Mouse (Mus musculus) neural tube, embryonic 14.5 days (tissue): Measurements from ENCODE around the gene Olfr749. TPM values are rescaled to one million over a fixed set of nuclear protein-coding genes. Genes with fewer than 3 reads are reported as not detected.

Experiments used
- ATAC-seq: fragments of 200-750 bp; cut with Nextera tagmentation; 2 replicates; pipeline ENCODE4 v1.8.0; 2017; ENCODE audit warnings: low read depth, mild to moderate bottlenecking, moderate TSS enrichment, moderate library complexity
- H3K27ac ChIP-seq: fragments of 300-500 bp; sonication (generic); 2 replicates; pipeline ENCODE4 v1.5.1; 2014; ENCODE audit warnings: low read depth, mild to moderate bottlenecking, control low read depth, low read length, moderate library complexity, mixed read lengths
- H3K27me3 ChIP-seq: fragments of 300-500 bp; sonication (generic); 2 replicates; pipeline ENCODE4 v1.6.1; 2014; ENCODE audit warnings: low read length; ENCODE audit not compliant: control insufficient read depth, insufficient read depth
- H3K36me3 ChIP-seq: fragments of 300-500 bp; sonication (generic); 2 replicates; pipeline ENCODE4 v1.6.1; 2014; ENCODE audit warnings: low read length, mixed read lengths; ENCODE audit not compliant: control insufficient read depth, insufficient read depth
- H3K4me1 ChIP-seq: fragments of 300-500 bp; sonication (generic); 2 replicates; pipeline ENCODE4 v1.6.1; 2014; ENCODE audit warnings: low read length; ENCODE audit not compliant: control insufficient read depth, insufficient read depth
- H3K4me2 ChIP-seq: fragments of 300-500 bp; sonication (generic); 2 replicates; pipeline ENCODE4 v1.6.1; 2014; ENCODE audit warnings: mild to moderate bottlenecking, low read depth, low read length, control low read depth
- H3K4me3 ChIP-seq: fragments of 300-500 bp; sonication (generic); 2 replicates; pipeline ENCODE4 v1.5.1; 2014; ENCODE audit warnings: low read depth, low read length, control low read depth, mixed read lengths
- H3K9ac ChIP-seq: fragments of 300-500 bp; sonication (generic); replicated peaks from 2 replicates; pipeline ENCODE4 v1.6.1; 2014; ENCODE audit warnings: low read depth, mild to moderate bottlenecking, control low read depth, low read length, mixed read lengths
- H3K9me3 ChIP-seq: fragments of 300-500 bp; sonication (generic); 2 replicates; pipeline ENCODE4 v1.6.1; 2016; ENCODE audit warnings: low read length; ENCODE audit not compliant: control insufficient read depth
- WGBS: fragments of 180-500 bp; shearing (Covaris S2); extraction: QIAGEN DNeasy Blood & Tissue Kit; methylation state at CpG from one replicate; pipeline ENCODE4 v1.1.7; 2014; 5-methylcytosine and 5-hydroxymethylcytosine counted together
- polyA plus RNA-seq: library from polyadenylated mRNA; unstranded; fragments of >200 nt; fragmentation: Nextera tagmentation; extraction: Ambion mirVana; gene quantifications from 2 replicates; pipeline ENCODE4 v1.2.1, GENCODE M21; 2014

Olfr749 gene
- polyA plus RNA-seq = not detected in 2 replicates

DNA sequence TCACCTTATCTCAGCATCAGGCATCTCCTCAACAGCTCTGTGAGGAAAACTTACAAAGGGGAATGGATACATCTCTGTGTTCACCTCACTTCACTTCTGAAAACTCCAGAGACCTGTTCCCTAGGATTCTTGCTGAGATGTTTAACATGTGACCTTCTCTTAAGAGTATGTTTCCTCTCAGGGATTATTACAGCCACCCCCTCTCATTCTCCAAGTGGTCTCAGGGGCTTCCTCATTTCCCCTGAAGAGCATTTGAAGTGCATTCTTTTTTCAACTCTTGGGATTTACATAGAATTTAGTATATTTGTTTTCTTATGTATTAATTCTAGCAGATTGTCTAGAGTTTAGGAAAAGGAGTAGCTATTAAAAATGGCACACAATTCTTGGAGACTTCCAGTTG, at the start of gene Olfr749:
Gene Olfr749, minus strand, starts transcription at position 101 of the 400 bp plus-strand sequence.
- Histone ChIP-seq H3K4me1 (no peaks in the 10 kb centered on the region), H3K4me2 (no peak within 1 kb of the TSS), H3K27ac (no peak within 1 kb of the TSS), H3K9me3 (no peaks in the 10 kb centered on the region), H3K4me3 (no peak within 1 kb of the TSS), H3K9ac (no peak within 1 kb of the TSS), H3K36me3 (no peaks in the 10 kb centered on the region), H3K27me3 (no peaks in the 10 kb centered on the region)
- no peak for ATAC-seq

DNA sequence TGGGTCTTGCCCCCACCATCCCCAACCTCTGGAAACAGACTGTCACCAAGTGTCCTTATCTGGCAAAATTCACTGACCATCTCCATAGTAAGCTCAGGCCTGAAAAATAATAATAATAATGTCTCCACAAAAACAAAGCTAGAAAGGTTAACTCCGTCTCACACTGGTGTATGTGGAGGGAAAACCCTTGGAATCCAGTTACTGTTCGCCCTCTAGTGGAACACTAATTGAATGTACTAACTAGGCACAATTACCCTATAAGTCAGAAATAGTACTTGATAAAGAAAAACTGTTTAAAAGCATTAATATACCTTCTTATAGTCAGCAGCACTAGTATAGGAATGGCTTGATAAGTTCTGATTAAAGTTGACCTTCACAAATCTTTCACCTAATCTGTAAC, 43.3 kb upstream of the Olfr749 start:
- H3K4me3 ChIP-seq = no peak overlapping the region
- peaks cover 7% of the 10 kb centered on the region; the same call in 1 of the 2 replicates for H3K4me1 ChIP-seq
- no peaks in the 10 kb centered on the region for H3K27me3 ChIP-seq
- H3K9me3 ChIP-seq = no peaks in the 10 kb centered on the region
- 13% methylated on average over 2 of the region's 2 CpGs for WGBS
- no peak for ATAC-seq
- no peak overlapping the region for H3K27ac ChIP-seq
- H3K36me3 ChIP-seq = no peaks in the 10 kb centered on the region
- no peak overlapping the region for H3K9ac ChIP-seq
- no peak overlapping the region for H3K4me2 ChIP-seq

DNA sequence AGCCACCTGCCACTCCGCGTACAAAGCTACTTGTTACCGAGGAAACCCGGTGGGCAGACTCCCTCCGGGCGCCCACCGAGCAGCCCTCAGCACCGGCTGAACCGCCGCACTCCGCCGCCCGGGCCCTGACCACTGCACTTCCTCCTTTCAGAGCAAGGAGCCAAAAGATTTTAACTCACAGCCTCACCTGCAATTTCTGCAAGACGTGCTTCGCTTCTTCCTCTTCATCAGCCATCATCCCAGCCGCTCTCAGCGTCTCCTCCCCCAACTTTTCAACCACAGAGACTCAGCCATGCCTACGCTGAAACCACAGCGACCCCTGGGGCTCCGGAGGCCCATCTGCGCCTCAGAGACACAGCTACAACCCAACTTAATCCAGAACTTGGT, 40.4 kb upstream of the Olfr749 start, which contains the start of gene Ttc5:
Gene Ttc5, minus strand, starts transcription at position 269 of the 387 bp plus-strand sequence.
- Histone ChIP-seq H3K9ac (peak within 1 kb of the TSS; percentile 59), H3K9me3 (no peaks in the 10 kb centered on the region), H3K27me3 (no peaks in the 10 kb centered on the region), H3K4me1 (peaks cover 7% of the 10 kb centered on the region; the same call in 1 of the 2 replicates), H3K4me3 (peak within 1 kb of the TSS; percentile 60), H3K27ac (peak within 1 kb of the TSS; percentile 75; the same call in 1 of the 2 replicates), H3K36me3 (peaks cover 3% of the 10 kb centered on the region; the same call in 1 of the 2 replicates), H3K4me2 (peak within 1 kb of the TSS; percentile 51)
- peak; percentile 96 for ATAC-seq
- WGBS = under 1% methylated on average over 21 of the region's 21 CpGs

DNA sequence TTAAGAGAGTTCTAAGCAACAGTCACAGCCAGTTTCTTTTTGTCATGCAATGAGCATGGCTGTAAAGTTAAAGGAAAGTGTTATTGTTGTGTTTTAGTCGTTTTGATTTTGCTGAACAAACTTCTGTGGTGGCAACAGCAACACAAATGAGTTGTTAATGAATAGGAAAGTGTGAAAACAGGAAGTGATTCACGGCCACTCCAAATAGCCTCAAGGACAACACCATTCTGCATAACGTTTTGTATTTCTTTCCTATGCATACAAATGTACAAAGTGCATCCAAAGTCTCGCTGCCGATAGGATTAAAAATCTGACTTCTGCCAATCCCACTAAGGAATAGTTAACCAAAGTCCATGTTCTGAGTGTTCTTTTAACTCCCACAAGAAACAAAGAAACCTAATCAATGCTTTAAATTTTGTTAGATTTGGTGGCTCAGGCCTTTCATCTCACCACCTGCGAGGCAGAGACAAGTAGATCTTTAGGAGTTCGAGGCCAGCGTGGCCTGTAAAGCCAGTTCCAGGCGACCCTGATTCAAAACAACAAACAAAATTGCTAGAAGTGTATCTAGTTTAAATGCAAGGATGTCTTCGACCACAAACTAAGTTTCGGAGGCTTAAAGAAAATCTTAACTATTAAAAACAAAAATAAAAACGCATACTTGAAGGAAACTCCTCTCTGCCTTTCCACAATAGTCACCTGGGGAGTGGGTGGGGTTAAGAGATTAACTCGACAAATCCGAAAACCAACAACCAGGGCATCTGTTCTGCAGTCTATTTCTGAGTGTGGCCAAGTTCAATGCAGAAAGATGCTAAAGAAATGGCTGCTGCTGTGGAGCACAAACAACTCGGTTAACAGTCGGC, 39.7 kb upstream of the Olfr749 start:
- WGBS = 29% methylated on average over 16 of the region's 16 CpGs
- ATAC-seq = no peak
- peak overlapping the region; percentile 60 for H3K4me3 ChIP-seq
- peak overlapping the region; percentile 51 for H3K4me2 ChIP-seq
- peak overlapping the region; percentile 75; the same call in 1 of the 2 replicates for H3K27ac ChIP-seq
- peak overlapping the region; percentile 59 for H3K9ac ChIP-seq
- no peaks in the 10 kb centered on the region for H3K27me3 ChIP-seq
- peaks cover 7% of the 10 kb centered on the region; the same call in 1 of the 2 replicates for H3K4me1 ChIP-seq
- peaks cover 3% of the 10 kb centered on the region; the same call in 1 of the 2 replicates for H3K36me3 ChIP-seq
- no peaks in the 10 kb centered on the region for H3K9me3 ChIP-seq

DNA sequence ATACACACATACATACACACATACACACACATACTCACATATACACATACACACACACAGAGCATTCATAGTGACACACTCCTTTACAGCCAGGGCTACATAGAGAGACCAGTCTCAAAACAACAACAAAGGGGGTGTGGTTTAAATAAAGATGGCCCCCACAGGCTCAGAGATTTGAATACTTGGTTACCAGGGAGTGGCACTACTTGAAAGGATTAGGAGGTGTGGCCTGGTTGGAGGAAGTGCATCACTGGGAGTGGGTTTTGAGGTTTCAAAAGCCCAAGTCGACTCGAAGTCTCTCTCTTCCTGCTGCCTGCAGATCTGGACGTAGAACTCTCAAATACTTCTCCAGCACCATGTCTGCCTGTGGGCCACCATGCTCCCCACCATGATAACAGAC, 37.3 kb upstream of the Olfr749 start:
- no peak overlapping the region for H3K4me2 ChIP-seq
- no peak overlapping the region for H3K9ac ChIP-seq
- H3K4me1 ChIP-seq = peaks cover 7% of the 10 kb centered on the region; the same call in 1 of the 2 replicates
- no peaks in the 10 kb centered on the region for H3K9me3 ChIP-seq
- H3K36me3 ChIP-seq = peaks cover 7% of the 10 kb centered on the region; the same call in 1 of the 2 replicates
- no peak overlapping the region for H3K4me3 ChIP-seq
- no peak for ATAC-seq
- H3K27ac ChIP-seq = no peak overlapping the region
- WGBS = 98% methylated on average over 3 of the region's 3 CpGs
- no peaks in the 10 kb centered on the region for H3K27me3 ChIP-seq

DNA sequence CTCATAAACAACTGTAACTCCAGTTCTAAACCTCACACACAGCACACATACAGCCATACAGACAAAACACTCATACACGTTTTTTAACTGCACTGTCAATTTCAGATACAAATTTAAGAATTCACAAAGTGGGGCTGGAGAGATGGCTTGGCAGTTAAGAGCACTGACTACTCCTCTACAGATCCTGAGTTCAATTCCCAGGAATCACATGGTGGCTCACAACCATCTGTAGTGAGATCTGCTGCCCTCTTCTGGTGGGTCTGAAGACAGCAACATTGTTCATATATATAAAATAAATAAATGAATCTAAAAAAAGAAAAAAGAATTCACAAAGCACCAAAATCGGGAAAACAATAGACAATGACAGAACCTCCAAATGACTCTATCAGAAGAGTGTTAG, 26.4 kb upstream of the Olfr749 start:
- Histone ChIP-seq H3K4me3 (no peak overlapping the region), H3K4me2 (no peak overlapping the region), H3K36me3 (peaks cover 60% of the 10 kb centered on the region), H3K27me3 (no peaks in the 10 kb centered on the region), H3K4me1 (no peaks in the 10 kb centered on the region), H3K9ac (no peak overlapping the region), H3K9me3 (no peaks in the 10 kb centered on the region), H3K27ac (no peak overlapping the region)
- ATAC-seq = no peak
- 90% methylated on average over 2 of the region's 2 CpGs for WGBS

DNA sequence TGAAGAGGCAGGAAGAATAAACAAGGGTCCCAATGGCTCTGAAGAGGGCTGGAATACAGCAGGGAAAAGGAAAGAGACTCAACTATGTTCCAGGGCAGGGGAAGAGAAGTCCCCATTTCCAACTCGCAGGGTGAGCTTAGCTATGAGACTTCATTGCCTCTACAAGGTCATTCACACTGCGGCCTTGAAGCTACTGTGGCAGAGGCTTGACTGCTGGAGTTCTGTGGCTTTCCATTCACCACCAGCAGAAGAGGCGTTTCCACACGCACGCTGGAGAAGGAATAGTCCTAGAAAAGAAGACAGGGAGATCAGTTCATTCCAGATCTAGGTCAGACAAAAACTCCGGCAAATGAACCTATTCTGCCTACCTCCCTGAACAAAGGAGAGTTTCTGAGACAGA, 20.8 kb upstream of the Olfr749 start:
- 94% methylated on average over 6 of the region's 6 CpGs for WGBS
- Histone ChIP-seq H3K27ac (no peak overlapping the region), H3K9ac (no peak overlapping the region), H3K4me2 (no peak overlapping the region), H3K4me1 (no peaks in the 10 kb centered on the region), H3K36me3 (peaks cover 46% of the 10 kb centered on the region), H3K4me3 (no peak overlapping the region), H3K9me3 (no peaks in the 10 kb centered on the region), H3K27me3 (no peaks in the 10 kb centered on the region)
- no peak for ATAC-seq

DNA sequence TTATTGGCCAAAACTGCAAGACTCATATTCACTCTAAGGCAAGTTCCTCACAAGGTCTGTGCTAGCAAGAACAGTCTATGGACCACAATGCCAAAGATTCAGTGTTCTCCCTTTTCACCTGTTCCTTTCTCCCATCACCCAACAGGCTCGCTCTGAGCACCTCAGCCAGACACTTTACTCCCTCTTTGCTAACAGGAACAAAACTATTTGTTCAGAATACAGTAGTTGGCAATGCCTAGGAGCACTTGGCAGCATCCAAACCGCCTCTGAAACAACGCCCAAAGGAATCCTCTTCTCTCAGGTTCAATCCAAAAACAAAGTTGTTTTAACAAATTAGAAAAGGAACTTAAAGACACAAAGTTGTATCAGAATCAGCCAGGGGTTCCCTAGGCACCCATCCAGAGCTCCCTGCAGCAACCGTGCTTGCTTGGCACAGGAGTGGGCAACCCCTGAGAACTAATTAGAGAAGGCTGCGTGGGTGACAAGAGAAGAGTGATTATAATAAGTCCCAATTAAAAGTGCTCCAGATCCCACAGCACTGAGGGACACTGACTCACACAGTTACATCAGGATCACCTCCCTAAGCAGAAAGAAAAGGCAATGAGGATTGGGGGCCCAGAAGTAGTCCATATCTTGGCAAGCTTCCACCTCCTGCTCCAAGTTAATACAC, 13.7 kb upstream of the Olfr749 start:
- H3K4me2 ChIP-seq = no peak overlapping the region
- H3K36me3 ChIP-seq = 0 out of 2 replicates have a peak, but pooled peaks cover 6% of the 10 kb centered on the region
- no peaks in the 10 kb centered on the region for H3K4me1 ChIP-seq
- no peak overlapping the region for H3K9ac ChIP-seq
- H3K4me3 ChIP-seq = no peak overlapping the region
- no peaks in the 10 kb centered on the region for H3K27me3 ChIP-seq
- no peak for ATAC-seq
- no peak overlapping the region for H3K27ac ChIP-seq
- no peaks in the 10 kb centered on the region for H3K9me3 ChIP-seq
- WGBS = 72% methylated on average over 5 of the region's 5 CpGs

DNA sequence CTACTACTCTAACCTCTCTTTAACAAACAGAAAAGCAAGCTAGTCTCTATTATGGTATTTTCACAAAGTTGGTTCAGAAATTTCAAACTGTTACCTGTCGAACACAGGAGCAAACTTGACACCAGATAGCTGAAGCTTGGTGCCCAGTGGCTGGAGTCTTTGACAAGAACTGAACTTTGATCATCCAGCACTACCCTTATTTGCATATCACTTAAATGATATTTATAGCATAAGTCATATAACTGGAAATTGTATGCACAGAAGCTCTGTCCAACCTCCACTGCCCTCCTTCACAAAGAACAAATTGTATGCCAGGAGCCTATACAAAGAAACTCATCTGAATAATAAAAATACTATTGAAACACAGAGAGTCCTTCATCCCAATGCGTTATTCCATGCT, 3.3 kb downstream of the Olfr749 start:
- H3K9ac ChIP-seq = no peak overlapping the region
- H3K4me1 ChIP-seq = no peaks in the 10 kb centered on the region
- WGBS = 64% methylated on average over 2 of the region's 2 CpGs
- no peaks in the 10 kb centered on the region for H3K9me3 ChIP-seq
- no peak overlapping the region for H3K27ac ChIP-seq
- no peak overlapping the region for H3K4me2 ChIP-seq
- H3K4me3 ChIP-seq = no peak overlapping the region
- no peak for ATAC-seq
- no peaks in the 10 kb centered on the region for H3K36me3 ChIP-seq
- no peaks in the 10 kb centered on the region for H3K27me3 ChIP-seq
